Mouse (Mus musculus) urinary bladder, adult 18-20 months (tissue): ENCODE results near the gene Lekr1.

Experiments used
- DNase-seq, 2 experiments: peaks; one replicate each; pipeline ENCODE4 v3.0.0; 2022; ENCODE audit warnings: low spot score in 2 of 2, mixed read lengths in 2 of 2

The Lekr1 gene

DNA sequence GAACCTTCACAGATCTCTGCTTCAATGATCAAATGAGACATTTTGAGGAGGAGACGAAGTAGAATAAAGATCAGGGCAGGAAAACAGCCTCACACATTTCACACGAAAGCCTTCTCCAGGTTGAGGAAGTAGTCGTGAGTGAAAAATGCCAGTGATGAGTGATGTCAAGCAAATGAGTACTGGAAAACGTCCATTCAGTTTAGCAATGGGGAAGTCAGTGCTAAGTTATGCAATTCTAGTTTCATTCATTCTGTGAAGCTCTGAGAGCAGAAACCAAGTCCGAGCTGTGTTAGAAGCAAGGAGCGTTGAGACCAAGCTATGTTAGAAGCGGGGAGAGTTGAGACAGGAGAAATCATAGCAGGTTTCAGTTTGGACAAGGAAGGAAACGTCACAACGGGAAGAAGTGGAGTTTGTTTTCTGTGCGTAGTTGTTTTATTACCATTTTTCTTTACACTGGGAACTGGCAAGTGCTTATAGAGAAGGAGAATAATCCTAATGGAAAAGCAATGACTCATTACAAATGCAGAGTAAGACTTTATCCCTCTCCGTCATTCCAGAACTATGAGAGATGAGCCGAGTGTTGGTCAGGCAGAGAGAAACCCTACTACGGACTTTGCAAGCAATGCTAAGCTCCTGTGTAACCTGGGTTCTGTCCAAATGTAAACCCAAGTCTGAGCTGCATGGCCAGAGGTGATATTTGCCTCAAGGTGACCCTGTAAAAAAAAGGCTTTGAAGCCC, 207.2 kb downstream of the Lekr1 start:
- no peak for DNase-seq
